Mouse (Mus musculus): ENCODE results near the gene Mtor.

Gene Mtor

DNA sequence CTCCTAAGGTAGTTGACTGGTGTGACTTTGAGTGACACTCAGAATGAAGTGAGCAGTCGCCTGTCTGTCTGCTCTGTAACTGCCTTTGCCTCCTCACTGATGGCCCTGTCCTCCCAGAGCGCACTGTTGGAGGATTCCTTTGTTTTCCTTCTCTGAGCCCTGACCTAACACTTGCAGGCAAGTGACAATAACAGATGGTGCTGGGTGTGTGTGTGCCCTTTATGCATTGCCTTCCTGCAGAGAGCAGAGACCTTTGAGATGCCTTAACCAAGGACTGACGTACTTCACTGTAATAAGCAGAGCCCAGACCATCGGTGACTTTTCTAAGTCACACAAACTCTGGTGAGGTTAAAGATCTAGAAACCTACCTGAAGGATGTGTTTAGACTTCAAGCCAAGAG, 82.9 kb downstream of the Mtor start:
- no peak for DNase-seq (ENCODE audit: low spot score in 2 of 2)

GRCm38 (mm10) chr4:148532516-148532915, 84.1 kb downstream of the Mtor start:
- DNase-seq (ENCODE audit: low spot score in 2 of 2) = no peak

DNA sequence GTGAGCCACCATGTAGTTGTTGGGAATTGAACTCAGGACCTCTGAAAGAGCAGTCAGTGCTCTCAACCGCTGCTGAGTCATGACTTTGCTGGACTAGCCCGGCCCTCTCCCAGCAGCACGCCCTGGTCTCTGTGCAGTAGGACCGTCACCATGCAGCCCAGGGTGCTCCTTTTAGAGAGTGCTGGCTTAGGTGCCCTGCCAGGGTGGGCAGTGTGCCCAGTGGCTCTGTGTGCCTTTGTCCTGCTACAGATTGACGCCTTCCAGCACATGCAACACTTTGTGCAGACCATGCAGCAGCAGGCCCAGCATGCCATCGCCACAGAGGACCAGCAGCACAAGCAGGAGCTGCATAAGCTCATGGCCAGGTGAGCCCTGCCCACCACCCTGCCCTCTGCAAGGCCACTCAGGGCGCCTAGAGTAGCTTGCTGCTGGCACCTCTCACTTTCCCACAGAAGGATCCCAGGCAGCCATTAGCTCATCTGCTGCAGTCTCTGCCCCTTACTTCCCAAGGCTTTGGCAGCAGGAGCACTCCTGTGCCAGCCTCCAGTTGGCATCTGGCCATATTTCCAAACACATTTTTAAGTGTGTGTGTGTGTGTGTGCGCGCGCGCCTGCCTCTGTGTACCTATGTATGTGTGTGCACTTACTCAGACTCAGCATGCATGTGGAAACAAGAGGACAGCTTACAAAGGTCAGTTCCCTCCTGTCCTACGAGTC, 85.4 kb downstream of the Mtor start:
- DNase-seq (ENCODE audit: low spot score in 2 of 2) = no peak

GRCm38 (mm10) chr4:148535876-148536275, 87.5 kb downstream of the Mtor start:
- no peak for DNase-seq (ENCODE audit: low spot score in 2 of 2)

GRCm38 (mm10) chr4:148549106-148549505, 100.7 kb downstream of the Mtor start:
- DNase-seq (ENCODE audit: low spot score in 2 of 2) = no peak

DNA sequence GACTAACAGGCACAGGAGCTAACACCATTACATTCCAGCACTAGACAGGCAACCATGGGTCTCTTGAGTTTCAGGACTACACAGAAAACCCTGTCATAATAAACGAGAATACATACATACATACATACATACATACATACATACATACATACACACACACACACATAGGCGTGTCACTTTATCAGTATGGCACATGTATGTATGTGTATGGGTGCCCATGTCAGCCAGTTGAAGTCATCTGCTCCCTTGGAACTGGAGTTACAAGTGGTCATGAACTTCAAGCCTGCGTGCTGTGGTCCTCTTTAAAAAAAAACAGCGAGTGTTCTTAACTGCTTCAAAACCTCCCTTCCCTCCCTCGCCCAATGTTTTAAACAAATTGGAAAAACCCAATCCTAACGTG, 109.4 kb downstream of the Mtor start:
- no peak for DNase-seq (ENCODE audit: low spot score in 2 of 2)

- peak; percentile 86 to 87 for DNase-seq (ENCODE audit: low spot score in 2 of 2)
Measured at GRCm38 (mm10) chr4:148558297-148559000, 110.0 kb downstream of the Mtor start, which contains the start of gene Exosc10. Gene Exosc10 (plus strand): TSS chr4:148558429.

GRCm38 (mm10) chr4:148562676-148563075, 114.3 kb downstream of the Mtor start:
- no peak for DNase-seq (ENCODE audit: low spot score in 2 of 2)

DNA sequence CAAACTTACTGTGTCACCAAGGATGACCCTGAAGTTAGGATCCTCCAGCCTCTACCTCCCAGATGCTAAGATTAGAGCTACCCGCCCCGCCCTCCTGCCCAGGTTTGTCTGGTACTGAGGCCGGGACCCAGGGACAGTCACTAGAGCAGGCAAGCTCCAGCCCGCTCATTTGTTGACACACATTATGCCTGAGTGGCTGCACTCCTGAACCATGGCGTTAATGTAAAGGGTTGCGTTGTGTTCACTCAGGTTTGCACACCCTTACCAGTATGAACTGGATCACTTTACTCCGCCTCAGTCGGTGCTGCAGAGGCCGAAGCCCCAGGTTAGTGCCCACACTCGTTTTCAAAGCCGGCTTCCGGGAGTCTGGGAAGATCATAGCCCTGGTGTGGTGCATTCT, 115.2 kb downstream of the Mtor start:
- no peak for DNase-seq (ENCODE audit: low spot score in 2 of 2)

DNA sequence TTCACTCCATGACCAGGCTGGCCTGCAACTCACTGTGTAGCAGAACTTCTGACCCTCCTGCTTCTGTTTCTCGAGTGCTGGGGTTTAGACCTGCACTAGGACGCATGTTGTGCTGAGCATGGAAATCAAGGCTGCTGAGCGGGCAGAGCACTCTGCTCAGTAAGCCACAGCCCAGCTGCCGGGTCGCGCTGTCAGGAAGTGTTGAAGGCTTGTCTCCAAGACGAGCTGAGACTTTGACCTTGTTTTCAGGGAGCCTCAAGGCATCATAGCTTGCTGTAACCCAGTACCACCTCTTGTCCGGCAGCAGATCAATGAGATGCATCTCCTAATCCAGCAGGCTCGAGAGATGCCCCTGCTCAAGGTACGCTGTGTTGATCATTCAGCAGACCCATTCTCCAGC, 121.7 kb downstream of the Mtor start:
- no peak for DNase-seq (ENCODE audit: low spot score in 2 of 2)

DNA sequence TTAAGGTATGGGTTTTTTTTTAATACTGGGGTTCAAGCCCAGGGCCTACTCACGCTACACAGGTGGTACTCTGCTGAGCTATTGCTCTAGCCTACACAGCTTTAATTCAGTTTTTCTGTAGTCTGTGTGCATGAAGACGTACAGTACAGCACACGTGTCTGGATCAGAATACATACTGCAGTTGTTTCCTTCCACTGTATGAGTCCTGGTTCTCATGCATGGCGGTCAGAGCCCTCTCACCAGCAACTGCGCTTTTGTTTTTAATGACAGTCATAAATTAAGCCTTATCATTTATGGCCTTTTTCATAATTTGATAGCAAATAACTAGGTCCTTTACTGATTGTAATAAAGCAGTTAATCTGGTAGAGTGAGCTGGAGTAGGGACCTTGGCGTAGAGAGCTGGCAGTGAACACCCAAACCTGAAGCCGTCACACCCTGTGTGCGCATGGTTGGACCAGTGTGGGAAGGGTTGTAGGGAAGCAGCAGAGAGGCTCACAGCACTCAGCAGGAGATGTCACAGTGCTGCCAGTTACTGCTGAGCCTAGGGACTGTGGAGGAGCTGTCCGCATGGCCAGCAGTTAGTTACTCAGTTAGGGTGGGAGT, 122.4 kb downstream of the Mtor start:
- DNase-seq (ENCODE audit: low spot score in 2 of 2) = no peak

DNA sequence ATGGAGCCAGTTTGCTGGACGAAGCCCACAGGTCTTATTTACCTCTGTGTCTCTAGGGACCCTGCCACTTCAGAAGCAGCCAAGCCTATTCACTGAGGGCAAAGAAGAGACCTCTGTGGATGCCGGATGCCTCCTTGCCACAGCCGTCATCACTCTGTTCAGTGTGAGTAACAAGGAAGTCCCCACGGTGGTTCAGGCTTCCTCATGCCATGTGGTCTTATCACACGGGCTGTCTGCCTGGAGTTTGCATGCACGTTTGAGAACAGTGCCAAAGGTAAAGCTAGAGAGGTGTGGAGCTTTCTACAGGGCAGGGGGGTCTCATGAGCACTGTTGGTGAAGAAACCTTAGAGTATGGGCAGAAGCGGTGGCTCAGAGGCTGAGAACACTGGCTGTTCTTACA, 124.8 kb downstream of the Mtor start:
- no peak for DNase-seq (ENCODE audit: low spot score in 2 of 2)

- no peak for DNase-seq (ENCODE audit: low spot score in 2 of 2)
Measured at GRCm38 (mm10) chr4:148580765-148581164, 132.4 kb downstream of the Mtor start.

DNA sequence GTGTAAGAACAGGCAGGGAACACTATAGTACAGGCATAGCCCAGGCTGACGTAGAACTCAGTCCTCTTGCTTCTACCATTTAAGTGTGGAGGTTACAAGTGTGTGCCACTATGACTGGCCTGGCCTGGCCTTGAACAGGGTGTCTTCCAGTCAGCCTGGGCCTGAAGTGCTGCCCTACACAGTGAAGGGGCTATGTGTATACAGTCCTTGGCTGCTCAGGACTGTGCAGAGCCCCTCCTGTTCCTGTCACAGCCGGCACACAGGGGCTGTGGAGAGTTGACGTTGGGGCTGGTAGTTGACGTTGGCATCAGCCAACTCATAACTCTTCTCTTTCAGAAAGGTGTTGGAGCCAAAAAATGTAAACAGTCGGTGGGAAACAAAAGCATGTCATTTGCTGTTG, 133.0 kb downstream of the Mtor start:
- DNase-seq (ENCODE audit: low spot score in 2 of 2) = no peak

DNA sequence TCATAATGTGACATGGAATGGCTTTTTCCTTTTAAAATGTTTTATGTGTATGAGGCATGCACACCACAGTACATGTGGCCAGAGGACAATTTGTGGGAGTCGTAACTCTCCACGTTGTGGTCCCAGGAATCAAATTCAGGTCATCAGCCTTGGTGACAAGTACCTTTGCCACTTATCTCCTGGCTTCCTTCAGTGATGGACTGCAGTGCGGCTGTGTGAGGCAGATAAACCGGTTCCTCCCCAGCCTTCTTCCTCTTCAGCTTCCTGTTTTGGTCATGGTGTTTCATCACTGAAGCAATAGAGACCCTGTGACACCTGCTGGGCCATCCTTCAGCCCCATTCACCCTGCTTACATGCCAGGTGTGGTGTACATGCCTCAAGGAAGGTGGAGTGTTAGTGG, 134.8 kb downstream of the Mtor start:
- DNase-seq (ENCODE audit: low spot score in 2 of 2) = no peak

DNA sequence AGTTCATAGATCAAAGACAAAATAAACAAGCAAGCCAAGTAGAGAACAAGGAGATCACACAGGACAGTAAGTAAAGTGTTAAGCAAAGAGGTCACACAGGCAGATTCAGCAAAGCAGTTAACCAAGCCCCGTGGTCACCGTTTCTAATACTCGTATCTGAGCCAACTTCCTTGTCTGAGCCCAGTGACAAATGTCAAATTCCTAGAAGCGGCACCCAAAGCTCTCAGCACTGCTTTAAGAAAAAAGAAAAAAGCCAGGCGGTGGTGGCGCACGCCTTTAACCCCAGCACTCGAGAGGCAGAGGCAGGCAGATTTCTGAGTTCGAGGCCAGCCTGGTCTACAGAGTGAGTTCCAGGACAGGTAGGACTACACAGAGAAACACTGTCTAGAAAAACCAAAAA, 138.2 kb downstream of the Mtor start:
- no peak for DNase-seq (ENCODE audit: low spot score in 2 of 2)

DNA sequence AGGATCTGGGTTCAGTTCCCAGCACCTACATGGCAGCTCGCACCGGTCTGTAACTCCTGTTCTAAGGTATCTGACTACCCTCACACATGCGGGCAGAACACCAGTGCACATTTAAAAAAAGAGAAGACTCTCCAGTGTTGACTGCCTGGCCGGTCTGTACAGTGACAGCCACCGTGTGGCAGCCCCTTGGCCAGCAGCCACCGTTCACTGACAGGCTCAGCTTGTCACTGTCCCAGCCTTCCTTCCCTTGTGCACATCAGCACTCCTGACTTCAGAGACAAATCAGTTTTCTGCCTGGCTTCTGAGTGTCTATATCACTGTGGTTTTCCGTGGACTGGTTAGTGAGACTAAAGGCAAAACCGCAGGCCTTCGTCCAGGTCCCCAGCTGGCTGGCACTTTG, 140.4 kb downstream of the Mtor start:
- no peak for DNase-seq (ENCODE audit: low spot score in 2 of 2)

- no peak for DNase-seq (ENCODE audit: low spot score in 2 of 2)
Measured at GRCm38 (mm10) chr4:148589565-148589964, 141.2 kb downstream of the Mtor start.

DNA sequence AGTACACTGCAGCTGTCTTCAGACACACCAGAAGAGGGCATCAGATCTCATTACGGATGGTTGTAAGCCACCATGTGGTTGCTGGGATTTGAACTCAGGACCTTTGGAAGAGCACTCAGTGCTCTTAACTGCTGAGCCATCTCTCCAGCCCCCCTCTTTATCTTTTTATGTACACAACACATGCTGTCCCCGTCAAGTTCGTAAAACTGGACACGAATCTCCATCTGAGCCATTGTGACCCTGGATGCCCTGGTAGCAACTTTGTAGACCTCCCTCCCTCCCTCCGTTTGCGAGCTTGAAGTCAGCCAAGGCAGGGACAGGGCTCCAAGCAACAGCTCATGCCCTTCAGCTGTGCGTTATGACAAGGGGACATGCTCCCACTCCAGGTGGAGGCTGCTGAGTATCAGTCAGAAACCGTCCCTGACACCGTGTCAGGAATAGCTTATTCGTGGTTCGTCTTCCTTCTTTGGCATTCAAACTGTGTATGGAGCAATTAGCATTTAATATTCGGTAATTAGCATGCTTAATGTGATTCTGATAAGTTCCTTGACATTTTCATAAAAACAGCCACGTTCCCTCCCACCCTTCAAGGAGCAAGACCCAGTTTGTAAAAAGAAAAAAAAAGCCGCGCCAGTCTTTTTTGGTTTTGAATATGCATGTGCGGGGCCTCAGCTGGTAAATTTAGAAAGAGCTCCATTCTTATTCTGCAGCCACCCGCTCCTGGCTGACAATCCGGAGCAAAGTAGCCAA, 142.2 kb downstream of the Mtor start:
- DNase-seq (ENCODE audit: low spot score in 2 of 2) = no peak

DNA sequence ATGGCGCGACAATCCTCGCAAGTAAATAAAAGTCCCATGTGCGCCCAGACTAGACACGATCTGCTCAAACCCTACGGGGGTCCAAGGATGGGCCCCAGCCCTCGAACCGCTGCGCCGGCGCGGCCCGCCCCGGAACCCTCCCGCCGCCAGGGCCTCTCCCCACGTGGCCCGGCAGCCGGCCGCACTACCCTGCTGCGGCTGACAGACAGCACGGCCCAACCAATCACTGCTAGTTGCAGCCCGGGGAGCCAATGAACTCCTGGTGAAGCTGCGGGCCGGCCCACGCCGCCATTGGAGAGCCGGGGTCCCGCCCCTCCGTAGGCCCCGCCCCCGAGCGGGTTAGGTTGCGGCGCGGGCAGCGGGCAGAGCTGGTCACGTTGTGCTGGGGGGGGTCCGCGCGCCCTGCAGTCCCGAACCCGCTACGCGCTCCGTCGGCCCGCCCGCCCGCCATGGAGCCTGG, 142.8 kb downstream of the Mtor start, which contains the start of gene Srm:
Srm (plus strand) TSS at position 333 of the 460 bp plus-strand sequence.
- peak; percentile 97 to 98 for DNase-seq (ENCODE audit: low spot score in 2 of 2)

- peak in 1 of 2 experiments; percentile 31 for DNase-seq (ENCODE audit: low spot score in 2 of 2)
Measured at GRCm38 (mm10) chr4:148591637-148592380, 143.4 kb downstream of the Mtor start.

Measured in right cerebral cortex, adult 2 months (tissue).